Mouse (Mus musculus): ENCODE measurements around the gene Fmnl3. TPM values are rescaled to one million over a fixed set of nuclear protein-coding genes. Genes with fewer than 3 reads are reported as not detected.

The Fmnl3 gene
- total and polyA plus RNA-seq, 3 experiments = 24.2 to 49.3 (median 28.6) TPM

GRCm38 (mm10) chr15:99318861-99319410 is 51.3 kb downstream of the Fmnl3 start:
- no peak for DNase-seq (ENCODE audit: extremely low read depth)
- no peaks in the 10 kb centered on the region for H3K79me2 ChIP-seq (replicated peaks; ENCODE audit: control insufficient read depth, extremely low read depth, insufficient read depth, poor library complexity, severe bottlenecking)
- in situ Hi-C loops (cut with MboI; ENCODE audit: low pct_ligation_motif_present, low pct_unique_long_range_greater_than_20kb, low sequenced_read_pairs) (loop anchor here (10.0 kb wide), 1 partner anchor 56 kb away; the partner anchor contains the start of gene Fmnl3), dilution Hi-C loops (cut with MboI; ENCODE audit: extremely low pct_ligation_motif_present, extremely low pct_unique_long_range_greater_than_20kb, low sequenced_read_pairs) (no loop called here)
- no peaks in the 10 kb centered on the region for H3K27me3 ChIP-seq (replicated peaks)
- H3K9me3 ChIP-seq (replicated peaks; ENCODE audit: low read length) = no peaks in the 10 kb centered on the region
- no peak for TF ChIP-seq USF1 (IDR thresholded peaks at IDR 0.05; ENCODE audit: low read depth, low read length)
- TF ChIP-seq JUND (conservative IDR thresholded peaks at IDR 0.05; ENCODE audit: low read depth, low read length) = no peak
- no peak for TF ChIP-seq RAD21 (IDR thresholded peaks at IDR 0.05; ENCODE audit: low read depth, low read length)
- no peak for TF ChIP-seq ZMIZ1 (IDR thresholded peaks at IDR 0.05; ENCODE audit: low read depth, low read length)
- no peak for TF ChIP-seq MAX (IDR thresholded peaks at IDR 0.05; ENCODE audit: low read length)
- TF ChIP-seq POLR2A (IDR thresholded peaks at IDR 0.05; ENCODE audit: low read depth, low read length) = no peak
- TF ChIP-seq IRF4 (IDR thresholded peaks at IDR 0.05; ENCODE audit: low read depth, low read length) = no peak
- TF ChIP-seq ELF1 (IDR thresholded peaks at IDR 0.05; ENCODE audit: low read depth, low read length) = no peak
- no peak for TF ChIP-seq MAFK (IDR thresholded peaks at IDR 0.05; ENCODE audit: insufficient replicate concordance, low read length)
- TF ChIP-seq ETS1 (conservative IDR thresholded peaks at IDR 0.05; ENCODE audit: low read depth, low read length) = no peak
- no peak for TF ChIP-seq MAZ (IDR thresholded peaks at IDR 0.05; ENCODE audit: low read depth, low read length)
- no peak for TF ChIP-seq UBTF (IDR thresholded peaks at IDR 0.05; ENCODE audit: low read depth, low read length)
- no peak for TF ChIP-seq SMC3 (IDR thresholded peaks at IDR 0.05; ENCODE audit: low read depth, low read length)
- TF ChIP-seq E2F4 (IDR thresholded peaks at IDR 0.05; ENCODE audit: insufficient replicate concordance, low read depth, low read length) = no peak
- TF ChIP-seq ZC3H11A (IDR thresholded peaks at IDR 0.05; ENCODE audit: low read depth, low read length) = no peak
- no peak for TF ChIP-seq TCF12 (IDR thresholded peaks at IDR 0.05; ENCODE audit: low read depth, low read length)
- no peak for TF ChIP-seq HCFC1 (IDR thresholded peaks at IDR 0.05; ENCODE audit: low read depth, low read length)
- no peak for TF ChIP-seq NRF1 (IDR thresholded peaks at IDR 0.05; ENCODE audit: low read depth, low read length)
- H3K4me3 ChIP-seq (replicated peaks in 1 of 3; ENCODE audit: low read depth in 2 of 3, low read length in 2 of 3, poor library complexity in 1 of 3) = no peak overlapping the region
- H3K36me3 ChIP-seq (replicated peaks in 1 of 2; ENCODE audit: control insufficient read depth in 1 of 2, insufficient read depth in 1 of 2, low read length in 1 of 2) = peaks cover 86 to 99% of the 10 kb centered on the region in 2 experiments
- no peaks in the 10 kb centered on the region; a peak in 1 of 4 replicates for H3K4me1 ChIP-seq (ENCODE audit: control insufficient read depth in 1 of 2, insufficient read depth in 2 of 2)
- H3K27ac ChIP-seq (ENCODE audit: insufficient read depth, low read depth) = no peak overlapping the region
- no peak overlapping the region for H3K4me2 ChIP-seq (ENCODE audit: insufficient read depth, low read depth, poor library complexity, severe bottlenecking)
- no peak overlapping the region for H3K9ac ChIP-seq (ENCODE audit: insufficient read depth, low read depth)

- H3K27ac ChIP-seq (ENCODE audit: insufficient read depth, low read depth) = no peak overlapping the region
- no peaks in the 10 kb centered on the region for H3K27me3 ChIP-seq (replicated peaks)
- peaks cover 80 to 98% of the 10 kb centered on the region in 2 experiments for H3K36me3 ChIP-seq (replicated peaks in 1 of 2; ENCODE audit: control insufficient read depth in 1 of 2, insufficient read depth in 1 of 2, low read length in 1 of 2)
- in situ Hi-C loops (cut with MboI; ENCODE audit: low pct_ligation_motif_present, low pct_unique_long_range_greater_than_20kb, low sequenced_read_pairs) = loop anchor here (10.0 kb wide), 1 partner anchor 57 kb away; the partner anchor contains the start of gene Fmnl3
- TF ChIP-seq MAFK (IDR thresholded peaks at IDR 0.05; ENCODE audit: insufficient replicate concordance, low read length) (no peak), NELFE (IDR thresholded peaks at IDR 0.05; ENCODE audit: low read depth, low read length) (no peak), JUND (conservative IDR thresholded peaks at IDR 0.05; ENCODE audit: low read depth, low read length) (no peak), EP300 (IDR thresholded peaks at IDR 0.05; ENCODE audit: low read length) (no peak), USF1 (IDR thresholded peaks at IDR 0.05; ENCODE audit: low read depth, low read length) (no peak)
- dilution Hi-C loops (cut with MboI; ENCODE audit: extremely low pct_ligation_motif_present, extremely low pct_unique_long_range_greater_than_20kb, low sequenced_read_pairs) = no loop called here
- DNase-seq (ENCODE audit: extremely low read depth) = no peak
- H3K4me1 ChIP-seq (ENCODE audit: control insufficient read depth in 1 of 2, insufficient read depth in 2 of 2) = no peaks in the 10 kb centered on the region; a peak in 1 of 4 replicates
- H3K79me2 ChIP-seq (replicated peaks; ENCODE audit: control insufficient read depth, extremely low read depth, insufficient read depth, poor library complexity, severe bottlenecking) = no peaks in the 10 kb centered on the region
- no peak overlapping the region for H3K4me3 ChIP-seq (replicated peaks in 1 of 3; ENCODE audit: low read depth in 2 of 3, low read length in 2 of 3, poor library complexity in 1 of 3)
- no peak overlapping the region for H3K9ac ChIP-seq (ENCODE audit: insufficient read depth, low read depth)
- H3K4me2 ChIP-seq (ENCODE audit: insufficient read depth, low read depth, poor library complexity, severe bottlenecking) = no peak overlapping the region
- H3K9me3 ChIP-seq (replicated peaks; ENCODE audit: low read length) = no peaks in the 10 kb centered on the region
Measured at GRCm38 (mm10) chr15:99318071-99318470, 52.2 kb downstream of the Fmnl3 start.
